Mouse (Mus musculus) layer of hippocampus, adult 9-11 months (tissue): Measurements from ENCODE around the gene Gabrb1.

Experiments
- DNase-seq: peaks from one replicate; pipeline ENCODE4 v3.0.0; 2022

Gabrb1 gene

DNA sequence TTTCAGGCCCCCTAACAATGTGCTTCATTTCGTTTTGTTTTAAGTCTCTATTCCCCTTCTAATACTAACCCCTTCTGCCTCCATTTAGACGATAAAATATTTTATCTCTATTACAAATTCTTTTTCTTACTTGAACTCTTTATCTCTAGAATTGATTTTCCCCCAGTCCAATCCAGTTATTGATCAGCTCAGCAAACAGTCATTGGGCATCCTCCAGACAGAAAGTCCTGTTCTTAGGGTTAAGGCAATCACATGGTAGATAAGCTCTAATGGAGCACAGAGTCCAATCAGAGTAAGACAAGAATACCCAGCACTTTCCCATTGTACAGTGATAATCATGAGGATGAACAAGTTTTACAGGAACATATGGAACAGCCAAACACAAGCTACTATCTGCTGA lies 172.4 kb downstream of the Gabrb1 start:
- no peak for DNase-seq

DNA sequence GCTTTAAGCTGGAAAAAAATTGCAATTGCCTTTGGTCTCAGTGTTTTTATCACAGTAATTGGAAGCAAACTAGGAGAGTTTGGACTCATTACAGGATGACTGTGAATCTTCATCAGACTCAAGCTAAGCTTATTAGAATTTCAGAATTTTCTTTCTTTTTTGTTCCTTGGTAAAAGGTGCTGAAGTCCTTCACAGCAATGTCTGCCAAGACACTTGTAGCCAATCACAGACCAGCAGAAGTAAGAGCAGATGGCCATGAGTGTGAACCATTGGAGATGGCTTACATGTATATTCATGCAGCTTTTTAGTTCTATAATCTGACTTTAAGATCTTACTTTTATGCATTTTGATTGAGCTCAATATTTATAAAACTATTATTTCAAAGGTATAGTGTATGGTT lies 184.3 kb downstream of the Gabrb1 start:
- DNase-seq, result peak; percentile 19

DNA sequence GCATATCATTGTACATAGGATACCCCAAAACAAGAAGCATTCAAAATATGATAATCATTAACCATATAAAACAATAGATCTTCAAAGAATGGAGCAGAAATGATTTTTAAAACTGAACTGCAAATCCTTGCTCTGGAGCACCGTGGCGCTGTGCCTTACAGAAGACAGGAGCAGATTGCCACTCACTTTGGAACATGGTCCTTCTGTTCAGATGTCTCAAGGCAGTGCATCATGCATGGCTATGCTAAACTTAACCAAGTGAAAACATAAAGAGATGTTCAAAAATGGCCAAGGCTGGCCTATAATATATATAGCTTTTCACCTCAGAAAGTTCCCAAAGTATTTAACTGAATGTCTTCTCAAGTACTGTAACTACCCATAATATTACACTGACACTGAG lies 240.3 kb downstream of the Gabrb1 start:
- DNase-seq, result no peak

DNA sequence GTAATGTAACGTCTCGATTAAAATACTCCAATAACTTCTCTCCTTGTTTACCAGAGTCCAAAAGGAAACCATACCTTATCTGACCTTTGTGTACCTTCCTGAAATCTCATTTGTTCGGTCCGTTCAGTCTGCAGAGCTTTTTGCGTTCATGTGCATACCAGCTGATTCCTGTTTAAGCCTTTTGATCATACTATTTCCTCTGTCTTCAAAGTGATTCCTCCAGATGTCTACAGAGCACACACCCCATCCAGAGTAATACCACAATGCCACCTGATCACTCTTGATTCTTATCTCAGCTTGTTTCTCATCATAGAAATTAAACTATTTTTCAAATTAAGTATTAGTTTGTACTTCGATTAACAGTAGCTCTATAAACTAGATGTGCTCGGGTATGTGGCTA lies 245.5 kb downstream of the Gabrb1 start:
- DNase-seq, result no peak

DNA sequence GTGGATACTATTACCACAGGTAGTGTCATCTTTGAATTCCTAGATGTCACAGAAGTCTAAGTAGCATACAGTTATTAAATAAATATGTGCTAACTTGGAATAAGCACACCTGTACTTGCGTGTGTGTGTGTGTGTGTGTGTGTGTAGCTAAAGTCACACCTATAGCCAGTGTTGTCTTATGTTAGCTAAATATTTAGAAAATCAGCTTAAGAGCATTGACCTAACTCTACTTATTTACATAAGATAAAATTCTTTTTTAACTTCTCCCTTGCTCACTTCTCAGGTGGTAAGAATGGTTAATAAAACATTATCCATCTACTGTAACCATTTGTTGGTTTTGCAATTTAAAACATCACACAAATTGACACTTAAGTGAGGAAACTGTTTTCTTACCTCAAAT lies 256.1 kb downstream of the Gabrb1 start:
- no peak for DNase-seq

DNA sequence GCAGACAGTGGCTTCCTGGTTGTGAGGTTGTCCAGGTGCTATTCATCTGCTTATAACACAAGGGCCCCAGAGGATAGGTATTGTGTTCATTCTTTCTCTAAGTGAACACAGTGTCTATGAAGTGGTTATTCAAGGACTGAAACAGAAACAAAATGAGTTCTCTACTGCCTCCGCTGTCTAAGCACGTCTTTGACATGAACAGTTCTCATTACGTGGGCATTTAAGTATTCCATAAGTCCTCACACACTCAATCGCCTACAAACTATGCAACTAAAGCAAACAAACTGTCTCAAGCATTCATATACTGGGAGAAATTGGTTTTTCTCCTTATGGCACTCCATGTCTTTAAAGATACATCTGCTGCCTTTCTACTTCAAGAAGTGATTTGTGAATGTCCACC lies 257.8 kb downstream of the Gabrb1 start:
- no peak for DNase-seq

DNA sequence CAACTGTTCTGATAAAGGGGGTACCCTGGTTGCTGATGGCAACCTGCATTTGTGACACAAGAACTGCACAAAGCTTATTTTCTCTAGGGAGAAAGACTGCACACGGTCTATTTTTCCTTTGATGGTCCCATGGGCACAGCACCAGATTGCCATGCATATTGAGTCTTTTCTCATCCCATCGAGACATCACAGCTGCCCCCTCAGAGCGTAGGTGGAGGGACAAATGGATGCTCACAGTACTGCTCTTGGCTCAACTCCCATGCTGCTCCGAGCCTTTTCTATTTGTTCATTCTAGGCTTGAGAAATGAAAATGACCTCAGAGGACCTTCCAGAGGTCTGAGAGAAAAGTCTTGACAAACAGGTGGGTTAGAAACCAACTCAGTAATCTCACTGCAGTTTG lies 259.3 kb downstream of the Gabrb1 start:
- DNase-seq, result peak; percentile 92

DNA sequence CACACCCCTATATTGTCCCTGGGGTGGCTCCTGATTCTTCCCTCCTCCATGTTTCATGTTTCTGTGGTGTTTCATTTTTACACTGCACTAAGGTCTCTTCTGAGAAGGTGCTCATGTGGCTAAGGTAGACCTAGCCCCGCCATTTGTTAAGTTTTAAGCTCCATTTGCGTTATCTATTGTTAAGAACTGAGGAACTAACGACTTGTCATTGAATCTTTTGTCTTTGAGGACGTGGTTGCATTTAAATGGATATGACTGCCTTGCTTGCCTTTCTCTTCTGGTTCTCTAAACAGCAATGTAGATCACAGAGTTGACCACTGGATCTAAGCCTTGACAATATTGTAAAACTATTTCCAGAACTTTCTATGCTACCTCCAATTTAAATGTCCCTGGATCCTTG lies 265.7 kb downstream of the Gabrb1 start:
- no peak for DNase-seq

DNA sequence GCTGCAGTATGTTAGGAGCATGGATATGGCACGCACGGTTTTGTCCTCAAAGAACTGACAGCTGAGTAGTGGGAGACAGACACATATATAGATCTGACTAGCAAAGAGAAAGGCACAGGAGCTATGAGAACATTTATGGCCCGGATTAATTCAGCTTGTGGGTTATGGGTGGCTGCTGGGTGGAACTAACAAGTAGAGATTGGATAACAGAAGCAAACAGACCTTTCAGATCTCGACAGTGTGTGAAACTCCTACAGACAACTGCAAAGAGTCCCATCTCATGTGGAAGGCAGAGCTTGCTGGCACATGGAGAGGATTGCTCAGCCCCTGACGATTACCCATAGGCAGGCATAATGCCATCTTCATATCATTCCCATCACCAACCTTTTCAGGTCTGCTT lies 268.4 kb downstream of the Gabrb1 start:
- DNase-seq, result peak; percentile 38

DNA sequence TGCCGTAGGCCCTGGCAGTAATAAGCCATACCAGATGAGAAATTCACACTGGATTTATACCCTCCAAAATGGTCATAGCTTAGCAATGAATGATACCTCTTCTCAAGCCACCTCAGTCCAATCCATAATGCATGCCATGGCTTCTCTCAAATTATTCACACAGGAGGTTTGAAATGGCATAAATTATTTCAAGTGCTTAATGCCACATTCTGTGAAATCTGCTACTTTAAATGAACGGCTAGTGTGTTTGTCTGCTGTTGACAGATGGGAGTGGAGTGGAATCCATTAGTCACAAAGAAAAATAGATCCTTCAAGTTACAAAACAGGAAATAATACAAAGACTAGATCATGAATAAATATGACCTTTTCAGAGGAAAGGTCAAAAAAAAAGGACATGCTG lies 272.1 kb downstream of the Gabrb1 start:
- DNase-seq, result no peak

DNA sequence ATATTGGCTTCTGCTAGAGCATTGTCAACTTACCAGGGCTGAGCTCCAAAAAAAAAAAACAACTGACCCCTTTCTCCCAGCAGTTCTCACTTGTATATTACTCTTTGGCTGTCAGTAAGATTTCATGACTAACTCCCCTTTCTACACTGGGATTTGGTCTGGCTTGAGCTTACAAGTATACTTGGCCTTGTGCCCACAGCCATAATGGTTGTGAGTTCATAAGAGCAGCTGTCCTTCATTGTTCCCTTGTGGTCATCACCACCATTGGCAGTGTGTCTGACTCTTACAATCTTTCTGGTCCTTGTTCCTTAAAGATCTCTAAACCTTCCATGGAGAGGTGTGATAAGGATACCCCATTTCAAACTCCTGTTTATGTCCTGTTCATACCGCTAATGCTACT lies 293.5 kb downstream of the Gabrb1 start:
- no peak for DNase-seq

DNA sequence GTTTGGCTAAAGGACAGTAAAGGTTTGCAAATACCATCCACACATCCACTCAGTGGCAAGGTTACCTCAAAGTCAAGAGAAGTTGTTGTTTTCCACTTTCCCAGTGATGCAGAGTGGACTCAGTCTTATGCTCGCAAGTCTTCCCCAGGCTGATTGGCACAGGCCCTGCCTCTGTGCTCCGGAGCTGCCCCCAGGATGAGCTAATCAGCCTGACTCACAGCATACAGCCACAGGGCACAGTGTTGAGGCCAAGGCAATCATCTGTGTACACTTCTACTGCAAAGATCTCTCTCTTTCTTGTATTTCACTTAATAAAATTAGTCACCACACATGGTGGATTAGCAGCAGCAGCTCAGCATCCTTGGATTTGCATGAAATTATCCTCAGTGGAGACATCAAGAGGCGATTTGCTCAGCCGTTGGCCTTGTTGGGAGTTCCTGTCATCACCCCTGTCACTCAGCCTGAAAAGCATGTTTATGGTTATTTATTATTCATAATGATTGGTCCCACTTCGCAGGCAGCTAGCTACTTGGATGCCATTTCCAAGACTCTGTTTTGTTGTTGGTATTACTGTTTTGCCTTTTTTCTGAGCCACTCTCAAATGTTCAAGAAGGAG lies 297.3 kb downstream of the Gabrb1 start:
- no peak for DNase-seq

DNA sequence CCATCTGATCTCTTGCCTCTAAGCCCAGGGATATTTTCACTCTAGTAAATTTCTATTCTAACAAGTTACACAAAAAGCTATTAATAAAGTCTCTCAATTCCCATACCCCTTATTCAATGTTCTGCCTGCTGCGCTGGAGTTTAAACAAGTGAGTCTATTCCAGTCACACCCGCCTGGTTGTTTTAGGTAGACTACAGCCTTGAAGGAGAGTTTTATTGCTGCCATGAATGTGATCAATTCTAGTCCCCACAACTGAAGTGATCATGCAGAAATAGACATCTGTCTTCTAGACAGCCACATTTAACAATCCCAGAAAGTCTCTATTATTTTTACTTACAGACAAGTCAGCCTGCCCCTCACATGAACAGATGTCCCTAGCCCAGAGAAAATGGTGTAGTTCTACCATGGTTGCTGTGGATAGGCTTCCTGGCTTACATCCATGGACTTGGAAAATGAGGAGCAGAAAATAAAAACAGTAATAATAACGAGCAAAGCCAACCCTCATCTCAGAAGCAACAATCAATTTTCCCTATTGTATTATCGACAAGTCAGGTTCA lies 307.0 kb downstream of the Gabrb1 start:
- DNase-seq, result no peak

DNA sequence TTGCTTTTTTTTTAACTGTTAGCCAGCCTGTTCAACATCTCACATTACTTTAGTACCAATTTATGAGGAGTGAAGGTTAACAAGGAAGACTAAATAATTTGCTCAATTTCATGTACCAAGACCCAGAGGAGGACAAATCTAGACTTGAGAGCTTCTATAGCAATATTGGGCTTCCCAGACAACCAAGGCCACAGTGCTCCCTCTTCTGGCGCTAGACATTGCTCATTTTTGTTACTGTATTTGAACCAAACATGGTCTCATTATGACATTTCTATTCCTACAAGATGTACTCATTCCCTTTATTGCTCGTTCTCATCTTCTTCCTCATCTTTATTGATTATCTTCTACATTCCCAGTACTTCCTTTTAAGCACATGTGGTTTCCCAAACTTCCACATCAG lies 307.6 kb downstream of the Gabrb1 start:
- DNase-seq, result no peak

DNA sequence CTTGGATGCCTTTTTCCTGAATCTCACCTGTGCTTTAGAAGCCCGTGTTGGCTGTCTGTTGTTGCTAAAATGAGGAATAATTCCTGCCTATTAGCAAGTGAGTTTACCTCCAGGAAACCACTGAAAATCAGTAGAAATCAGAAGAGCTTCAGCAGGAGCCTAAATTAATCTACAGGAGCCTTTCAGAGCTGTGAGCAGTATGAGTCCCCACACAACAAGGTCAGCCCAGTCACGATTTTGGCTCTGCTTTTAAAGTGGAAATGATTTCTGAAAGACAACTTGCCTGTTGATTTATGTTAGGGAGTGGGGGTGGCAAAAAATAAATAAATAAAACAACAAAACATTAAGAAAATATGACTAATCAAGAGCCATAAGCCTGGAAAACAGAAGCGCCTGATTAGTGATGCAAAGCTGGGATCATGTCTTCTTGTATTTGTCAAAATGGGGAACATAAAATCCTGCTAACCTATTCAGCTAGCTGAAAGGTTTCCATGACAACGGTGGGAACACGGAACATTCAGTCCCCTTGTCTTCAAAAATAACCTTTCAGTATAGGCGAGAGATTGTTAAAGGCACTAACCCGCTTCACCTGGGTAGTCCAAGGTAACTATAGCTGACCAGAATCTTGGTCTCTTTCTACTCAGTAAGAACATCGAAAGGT lies 312.4 kb downstream of the Gabrb1 start:
- peak; percentile 76 for DNase-seq

DNA sequence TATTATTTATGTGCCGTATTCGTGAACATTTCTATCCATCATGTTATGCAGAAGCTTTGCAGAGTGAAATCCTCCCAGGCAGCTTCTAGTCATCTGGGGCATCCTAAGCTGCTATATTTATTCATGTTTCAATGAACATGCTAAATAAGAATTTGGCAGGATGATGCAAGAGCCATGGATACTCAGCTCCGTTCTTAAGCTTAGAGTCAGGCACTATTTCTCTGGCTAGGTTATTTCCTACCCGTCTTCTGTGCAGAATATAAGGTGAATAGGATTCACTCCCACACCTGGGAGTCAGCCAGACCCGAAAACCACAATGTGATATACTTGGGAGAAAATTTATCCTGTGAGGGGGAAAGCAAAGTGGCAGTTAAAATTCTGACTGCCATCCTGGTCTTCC lies 314.9 kb downstream of the Gabrb1 start:
- no peak for DNase-seq

DNA sequence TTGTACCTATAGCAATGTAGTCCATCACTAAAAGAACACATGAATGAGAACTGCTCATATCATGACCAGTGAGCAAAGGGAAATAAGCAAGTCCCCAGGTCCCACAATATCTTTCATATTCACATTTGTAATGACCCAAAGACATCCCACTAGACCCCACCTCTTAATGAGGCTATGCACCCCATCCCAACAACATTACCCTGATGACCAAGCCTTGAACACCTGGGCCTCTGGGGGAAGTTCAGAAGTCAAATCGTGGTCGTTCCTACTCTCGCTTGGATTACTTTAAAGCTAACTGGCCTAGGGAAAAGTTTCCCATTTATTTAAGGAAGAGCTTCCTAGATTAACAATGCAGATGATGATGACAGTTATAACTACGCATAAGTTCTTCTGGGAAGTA lies 318.2 kb downstream of the Gabrb1 start:
- DNase-seq, result no peak

DNA sequence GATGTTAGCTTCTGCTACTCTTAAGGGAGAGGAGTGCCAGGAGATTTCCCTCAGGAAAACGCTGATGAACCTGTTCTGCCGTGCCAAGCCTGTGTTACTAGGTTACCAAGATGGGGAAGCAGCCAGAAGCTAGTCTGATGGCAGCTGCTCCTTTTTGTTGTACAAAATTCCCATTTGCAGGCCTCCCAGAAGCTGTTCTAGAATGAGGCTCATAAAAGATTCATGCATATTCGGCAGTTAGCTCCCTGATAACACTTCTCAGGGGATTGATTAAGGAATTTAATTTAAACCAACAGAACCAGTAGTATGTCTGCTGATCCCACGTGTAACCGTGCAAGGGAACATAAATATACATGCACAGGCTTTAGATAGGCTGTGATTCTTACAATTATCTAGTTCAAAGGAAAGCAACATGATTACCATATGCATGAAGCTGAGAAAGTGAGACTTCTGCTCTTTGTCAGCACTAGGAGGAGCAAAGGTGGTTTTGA lies 318.7 kb downstream of the Gabrb1 start:
- DNase-seq, result peak; percentile 85

DNA sequence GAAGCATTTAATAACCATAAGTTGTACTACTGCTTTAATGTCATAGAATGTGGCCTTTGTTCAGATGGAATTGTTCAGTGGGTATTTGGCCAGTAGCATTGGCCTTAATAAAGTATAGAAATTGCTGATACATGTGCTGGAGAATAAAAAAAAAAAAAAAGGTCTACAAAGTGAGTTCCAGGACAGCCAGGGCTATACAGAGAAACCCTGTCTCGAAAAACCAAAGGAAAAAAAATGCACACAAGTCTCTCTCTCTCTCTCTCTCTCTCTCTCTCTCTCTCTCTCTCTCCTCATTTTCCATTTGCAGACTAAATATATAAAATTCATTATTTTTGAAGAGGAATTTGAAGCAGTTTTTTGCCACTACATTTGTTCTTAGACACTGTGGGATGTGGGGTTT lies 328.6 kb downstream of the Gabrb1 start:
- no peak for DNase-seq

DNA sequence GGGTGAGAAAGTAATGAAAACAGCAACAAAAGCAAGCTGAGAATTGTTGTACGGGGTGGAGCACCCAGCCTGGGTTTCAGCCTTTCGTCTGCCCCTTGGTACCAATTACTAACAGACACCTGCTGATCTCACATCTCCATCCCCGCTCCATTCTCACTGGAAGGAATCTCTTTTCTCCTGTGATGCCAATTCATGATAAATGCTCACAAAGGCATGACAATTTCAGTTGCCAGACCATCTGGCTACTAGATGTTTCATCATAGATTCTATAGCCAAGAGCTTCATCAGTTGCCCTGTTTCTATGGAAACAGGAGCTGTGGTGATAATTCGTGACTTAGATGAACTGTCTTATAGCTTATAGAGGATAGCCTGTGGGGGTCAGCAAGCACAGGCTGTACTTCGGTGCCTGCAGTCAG lies 329.1 kb downstream of the Gabrb1 start:
- DNase-seq, result peak; percentile 74

DNA sequence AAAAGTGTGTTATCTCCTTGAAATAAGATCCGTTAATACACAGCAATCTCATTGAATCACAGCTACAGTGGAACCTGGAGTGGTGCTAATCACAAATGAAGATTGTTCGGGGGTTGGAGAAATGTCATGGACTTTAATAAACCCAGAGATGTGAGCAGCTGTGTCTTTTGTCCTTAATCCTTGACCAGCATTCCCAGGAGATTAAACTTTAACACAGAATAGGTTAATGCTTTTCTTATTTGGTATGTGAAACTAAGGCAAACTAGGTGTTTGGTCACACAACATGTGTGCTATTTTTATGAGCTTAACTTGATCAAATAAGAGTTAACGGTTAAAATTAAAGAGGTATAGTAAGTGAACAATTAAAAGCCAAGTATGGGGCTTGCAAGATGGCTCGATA lies 341.6 kb downstream of the Gabrb1 start:
- no peak for DNase-seq

DNA sequence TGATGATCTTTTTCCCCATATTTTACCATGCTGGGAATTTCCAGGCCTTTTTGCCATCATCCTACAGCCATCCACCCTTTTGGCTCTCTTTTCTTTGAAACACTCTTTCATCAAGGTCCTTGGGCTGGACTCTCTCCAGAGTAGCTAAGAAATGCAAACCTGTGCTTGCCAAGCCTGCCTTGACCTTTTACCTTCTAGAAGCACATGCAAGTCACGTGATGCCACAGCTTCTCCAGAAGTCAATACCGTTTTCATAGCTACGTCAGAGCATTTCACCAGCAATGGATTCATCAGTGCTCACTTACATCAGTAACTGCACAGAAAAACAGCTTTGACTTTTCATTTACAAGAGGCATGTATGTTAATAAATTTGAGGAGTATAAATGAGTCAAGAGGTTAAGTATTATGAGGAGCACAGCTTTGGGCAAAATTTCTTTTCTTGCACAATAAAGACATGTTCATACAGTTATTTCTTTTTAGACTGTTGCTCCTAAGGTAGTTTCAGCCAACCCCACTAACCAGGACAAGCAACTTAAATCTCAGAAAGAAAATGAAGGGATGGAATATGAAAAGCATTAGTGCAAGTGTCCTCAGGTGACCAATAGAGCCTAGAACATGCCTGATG lies 346.0 kb downstream of the Gabrb1 start:
- no peak for DNase-seq

DNA sequence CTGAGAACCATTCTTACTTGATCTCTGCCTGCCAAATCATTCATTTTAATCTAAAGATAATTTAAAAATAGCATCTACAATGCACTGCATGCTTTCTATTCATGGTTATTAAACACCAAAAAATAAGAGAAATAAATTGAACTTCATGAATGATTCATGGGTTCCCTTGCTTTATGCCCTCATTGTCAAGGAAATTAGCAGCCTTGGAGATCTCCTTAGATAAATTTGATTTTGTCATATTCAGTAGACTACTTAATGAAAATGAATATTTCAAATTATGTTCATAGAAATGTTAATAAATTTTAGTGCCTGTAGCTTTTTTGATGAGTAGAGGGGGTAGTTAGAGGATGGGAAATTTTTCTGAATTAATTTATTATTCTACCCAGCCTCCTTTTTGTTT lies 379.0 kb downstream of the Gabrb1 start:
- DNase-seq, result no peak
